Mouse (Mus musculus) frontal cortex, postnatal 25 days (tissue): ENCODE measurements at regions not wholly inside any gene's neighbourhood (a gene's known extent, or its start where the extent isn't known, plus 50 kb on each side); places are given as distances from the start of the nearest gene placed in this dataset.

Source experiments
- DNase-seq, 2 experiments: peaks; one replicate each; pipeline ENCODE4 v3.0.0; 2022; ENCODE audit warnings: low spot score in 2 of 2

DNA sequence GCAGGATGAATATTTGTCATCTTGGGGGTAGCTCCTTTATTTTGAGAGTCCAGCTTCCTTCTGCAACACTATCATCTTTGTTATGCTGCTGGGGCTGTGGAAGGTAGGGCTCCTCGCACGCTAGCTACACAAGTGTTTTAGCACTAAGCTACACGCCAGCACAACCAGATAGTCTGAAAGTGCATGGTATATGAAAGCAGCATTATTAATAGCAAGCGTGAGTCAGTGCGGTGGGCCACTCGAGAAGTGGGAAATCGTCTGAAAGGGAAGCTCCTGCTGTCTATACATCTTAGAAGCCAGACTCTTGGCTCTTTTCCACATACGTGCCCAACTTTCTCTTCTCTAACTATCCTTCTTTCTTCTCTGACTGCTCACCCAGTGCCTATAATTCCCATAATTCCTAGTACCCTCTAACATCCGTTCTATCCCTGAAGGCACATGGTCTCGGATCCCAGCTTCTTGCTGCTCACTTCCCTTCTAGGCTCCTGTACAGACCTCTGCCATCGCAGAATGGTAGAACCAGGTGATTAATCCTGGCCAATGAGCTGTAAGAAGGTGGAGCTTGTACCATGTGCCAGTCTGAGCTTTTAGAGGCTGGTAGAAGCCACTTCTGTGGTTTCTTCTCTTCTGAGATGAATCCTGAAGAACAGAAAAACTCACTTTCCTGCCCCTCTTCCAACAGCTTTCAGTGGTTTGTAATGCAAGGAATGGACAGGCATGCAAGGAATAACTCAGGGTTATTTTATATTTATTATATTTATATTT, 55.5 kb downstream of the E030025P04Rik start:
- no peak for DNase-seq

DNA sequence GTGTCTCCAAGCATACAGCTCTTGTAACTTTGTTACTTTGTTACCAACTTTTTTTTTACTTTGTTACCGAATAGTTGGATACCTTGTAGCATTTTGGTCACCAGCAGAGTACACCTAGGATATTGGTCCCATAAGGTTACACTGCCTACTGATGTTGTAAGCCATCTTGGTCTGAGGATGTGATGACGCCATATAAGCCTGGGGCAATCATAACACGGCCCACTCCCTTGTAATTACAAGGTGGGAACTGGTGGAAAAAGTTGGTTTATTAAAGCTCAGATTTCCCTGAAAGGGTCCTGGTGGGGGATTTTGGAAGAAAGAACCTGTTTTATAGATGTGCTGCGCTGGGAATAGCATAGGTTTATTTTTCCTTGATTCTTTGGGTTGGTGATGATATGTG, 62.2 kb downstream of the E030025P04Rik start:
- DNase-seq = no peak

DNA sequence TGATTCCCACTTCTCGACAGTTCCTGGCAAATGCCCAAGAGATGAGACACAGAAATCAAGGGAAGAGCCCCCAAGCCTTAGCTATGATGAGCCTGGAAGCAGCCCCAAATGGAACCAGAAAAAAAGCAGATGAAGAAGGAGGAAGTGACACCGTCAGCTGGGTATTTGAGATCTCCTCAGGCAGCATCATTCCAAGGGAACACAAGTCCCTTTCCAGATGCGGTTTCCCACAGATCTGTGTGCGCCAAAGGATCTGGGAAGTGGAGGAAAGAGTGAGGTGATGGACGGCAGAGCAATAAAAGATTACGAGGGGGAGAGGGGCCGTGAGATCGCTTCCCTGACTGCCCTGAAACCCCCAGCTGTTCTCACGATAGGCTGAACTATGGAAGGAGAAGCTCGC, 62.7 kb downstream of the E030025P04Rik start:
- no peak for DNase-seq

DNA sequence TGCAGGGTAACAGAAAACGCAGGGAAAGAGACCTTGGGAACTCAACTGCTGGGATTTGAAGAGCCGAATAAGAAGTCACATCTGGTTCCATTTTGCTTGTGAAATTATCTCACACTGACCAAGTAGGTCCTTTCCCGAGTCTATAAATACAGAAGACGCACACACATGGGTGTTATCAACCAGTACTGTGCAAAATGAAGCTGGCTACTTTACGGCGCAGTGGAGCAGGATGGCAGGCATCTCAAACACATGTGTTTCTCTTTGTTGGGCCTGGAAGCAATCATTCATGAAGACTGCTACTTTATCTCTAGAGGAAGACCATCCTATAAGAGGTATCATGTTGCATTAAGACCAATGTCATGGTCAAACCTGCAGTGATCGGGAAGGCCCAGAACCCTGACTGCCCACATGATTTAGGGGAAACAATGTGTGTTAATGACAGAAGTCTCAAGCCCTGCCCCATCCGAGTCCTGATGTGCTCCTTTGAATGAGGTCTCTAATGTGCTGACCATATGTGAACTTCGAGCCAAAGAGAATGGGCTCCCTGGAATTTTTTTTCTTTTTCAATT, 63.2 kb downstream of the E030025P04Rik start:
- no peak for DNase-seq

DNA sequence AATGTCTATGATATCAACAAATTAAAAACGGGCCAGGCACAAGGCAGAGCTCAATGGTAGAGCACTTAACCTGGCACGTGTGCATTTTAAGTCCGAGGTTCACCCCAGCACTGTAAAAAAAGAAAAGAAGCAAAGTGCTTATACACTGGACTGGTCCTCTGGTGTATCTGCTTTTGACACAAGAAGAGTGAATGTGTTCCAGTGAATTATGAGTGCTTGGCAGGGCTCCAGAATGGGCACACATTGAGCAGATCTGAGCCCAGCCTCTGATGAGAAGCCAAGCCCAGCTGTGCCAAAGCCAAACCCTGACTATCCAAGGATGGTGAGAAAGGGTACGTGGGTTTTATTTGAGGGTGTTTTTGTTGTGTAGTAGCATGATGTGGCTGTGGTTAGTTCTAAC, 64.7 kb downstream of the E030025P04Rik start:
- DNase-seq = no peak

DNA sequence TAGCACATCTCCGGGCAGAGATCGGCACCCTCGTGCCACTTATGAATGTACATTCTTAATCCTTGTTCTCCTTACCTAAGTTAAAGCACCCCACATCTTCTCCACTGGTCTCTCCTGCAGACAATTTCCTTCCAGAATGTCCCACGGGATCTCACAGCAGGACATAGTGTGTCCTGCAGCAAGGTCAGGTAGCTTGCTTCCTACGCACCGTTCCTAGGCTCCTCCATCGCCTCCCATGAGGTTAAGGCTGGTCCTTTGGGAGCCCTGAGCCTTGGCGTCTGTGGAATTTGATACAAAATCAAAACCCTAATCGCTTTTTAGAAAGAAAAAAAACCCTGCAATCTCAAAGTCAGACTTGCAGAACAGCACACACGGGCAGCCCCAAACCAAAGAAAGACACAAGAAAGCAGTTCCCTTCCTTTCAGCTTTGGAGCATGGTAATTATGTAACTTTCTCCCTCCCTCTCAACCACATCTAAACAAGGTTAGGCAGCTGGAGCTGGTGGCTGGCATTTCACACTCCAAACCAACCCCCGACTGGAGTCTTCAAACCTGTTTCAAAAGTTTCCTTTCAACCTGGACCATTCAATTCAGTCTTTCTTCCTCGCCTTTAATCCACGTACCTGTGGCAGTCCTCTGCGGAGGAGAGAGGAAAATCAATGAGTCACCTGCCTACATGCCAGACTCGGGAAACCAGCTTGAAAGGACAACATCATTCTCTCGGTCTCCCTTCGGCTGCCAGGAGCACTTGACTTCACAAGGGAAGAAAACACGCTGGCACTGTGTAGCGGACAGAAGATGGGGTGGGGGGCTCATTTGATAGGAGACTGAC, 67.4 kb downstream of the E030025P04Rik start:
- no peak for DNase-seq

DNA sequence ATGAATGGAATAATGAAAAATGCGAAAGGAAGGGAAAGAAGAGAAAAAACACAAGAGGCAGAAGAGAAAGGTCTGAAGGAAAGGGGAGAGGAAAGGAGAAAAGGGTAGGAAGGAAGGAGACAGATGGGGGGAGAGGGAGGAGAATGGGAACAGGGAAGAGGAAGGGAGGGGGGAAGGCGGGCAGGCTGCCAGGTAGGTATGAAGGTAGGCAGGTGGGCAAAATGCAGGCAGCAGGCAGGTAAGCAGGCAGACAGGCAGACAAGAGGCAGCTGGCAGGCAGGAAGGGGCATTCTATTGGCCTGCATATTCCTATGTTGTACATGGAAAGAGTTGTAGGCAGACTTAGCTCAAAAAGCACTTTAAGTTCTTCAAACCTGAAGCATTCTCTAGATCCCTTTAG, 72.8 kb downstream of the E030025P04Rik start:
- DNase-seq = no peak

DNA sequence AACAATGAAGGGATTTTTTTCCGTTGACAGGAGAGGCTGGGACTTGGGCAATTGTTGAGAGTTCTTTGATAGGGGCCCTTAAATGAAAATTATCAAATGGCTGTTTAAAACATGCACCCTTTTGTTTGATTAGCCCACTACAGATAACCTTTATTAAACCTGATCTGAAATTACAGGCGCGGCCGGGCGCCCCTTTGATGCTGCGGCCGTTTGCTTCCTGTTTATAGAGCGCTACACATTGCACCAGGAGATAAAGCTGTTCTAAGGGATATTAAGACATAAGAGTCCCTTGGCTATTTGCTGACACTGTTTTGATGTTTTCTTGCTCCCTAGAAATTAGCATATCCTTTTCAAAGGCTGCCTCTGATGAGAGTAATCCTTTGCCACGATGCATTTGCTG, 73.8 kb downstream of the E030025P04Rik start:
- no peak for DNase-seq

DNA sequence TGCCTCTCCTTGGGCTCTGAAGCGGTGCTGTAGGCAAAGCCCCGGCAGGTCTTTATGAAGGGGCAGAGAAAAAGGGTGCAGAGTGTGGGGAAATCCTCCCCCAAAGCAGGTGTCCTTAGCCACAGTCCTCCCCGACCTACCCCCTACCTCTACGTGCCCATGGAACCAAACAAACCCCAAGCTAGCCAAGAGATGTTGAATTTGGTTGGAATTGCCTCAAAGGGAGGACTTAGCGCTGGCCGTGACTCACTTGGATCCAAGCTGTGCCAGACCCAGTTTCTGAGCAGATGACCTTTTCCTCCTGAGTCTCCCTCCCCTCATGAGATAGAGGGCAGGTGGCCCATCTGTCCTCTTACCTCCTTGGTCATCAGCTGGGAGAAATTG, 74.9 kb downstream of the E030025P04Rik start:
- DNase-seq = no peak

DNA sequence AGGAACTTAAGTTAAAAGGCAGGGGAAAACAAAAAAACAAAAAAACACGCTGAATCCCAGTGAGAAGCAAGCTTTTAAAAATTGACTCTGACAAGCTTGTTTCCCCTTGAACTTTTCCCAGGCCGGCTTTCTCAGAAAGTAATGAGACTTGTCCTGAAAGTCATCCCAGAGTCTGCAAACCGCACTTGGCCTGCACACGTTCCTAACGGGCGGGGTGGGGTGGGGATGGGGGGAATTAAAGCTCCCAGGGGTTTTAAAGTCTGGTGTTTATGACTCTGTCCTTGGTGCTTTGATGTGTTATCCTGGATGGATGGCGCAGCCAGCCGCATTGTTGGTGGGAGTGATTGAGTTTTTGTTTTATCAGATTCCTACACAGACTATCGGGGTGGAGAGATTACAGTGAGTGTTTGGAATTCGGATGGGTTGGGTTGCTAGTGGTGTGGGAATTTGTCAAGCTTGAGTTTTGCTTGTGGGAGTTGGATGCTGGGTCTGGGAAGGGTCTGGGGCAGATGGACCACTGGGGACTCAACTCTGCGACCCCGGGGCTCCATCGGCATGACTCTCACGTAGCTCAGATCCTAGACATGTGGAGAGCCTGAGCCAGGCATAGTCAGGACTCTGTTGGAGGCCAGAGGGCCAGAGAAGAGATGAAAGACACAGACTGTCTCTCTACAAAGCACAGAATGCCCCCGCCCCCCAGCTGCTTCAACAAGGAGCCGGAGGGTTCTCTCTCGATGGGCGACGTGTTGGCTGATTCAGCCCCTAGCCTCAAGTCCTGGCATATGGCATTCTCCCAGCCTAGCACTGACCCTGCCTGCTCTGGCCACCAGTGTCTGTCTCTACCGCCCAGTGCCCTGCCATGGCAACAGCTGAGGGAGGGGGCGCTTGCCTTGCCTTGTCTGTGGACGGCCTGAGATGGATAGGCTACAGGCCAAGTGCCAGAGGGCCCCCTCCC, 75.5 kb downstream of the E030025P04Rik start:
- no peak for DNase-seq

DNA sequence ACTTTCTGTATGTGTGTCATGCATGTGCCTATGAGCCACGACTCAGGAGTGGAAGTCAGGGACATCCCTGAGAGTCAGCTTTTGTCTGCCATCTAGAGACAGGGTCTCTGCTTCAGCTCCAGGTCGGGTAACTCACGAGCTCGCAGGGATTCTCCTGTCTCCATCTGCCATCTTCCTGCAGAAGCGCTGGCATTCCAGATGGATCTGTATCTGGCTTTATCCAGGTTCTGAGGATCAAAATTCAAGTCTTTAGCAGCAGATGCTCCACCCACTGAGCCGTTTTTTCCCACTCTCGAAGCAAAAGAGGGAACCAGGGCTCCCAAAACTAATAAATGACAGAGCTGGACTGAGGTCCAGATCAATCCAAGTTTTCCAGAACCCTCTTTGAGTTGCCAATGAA, 76.4 kb downstream of the E030025P04Rik start:
- DNase-seq = no peak

DNA sequence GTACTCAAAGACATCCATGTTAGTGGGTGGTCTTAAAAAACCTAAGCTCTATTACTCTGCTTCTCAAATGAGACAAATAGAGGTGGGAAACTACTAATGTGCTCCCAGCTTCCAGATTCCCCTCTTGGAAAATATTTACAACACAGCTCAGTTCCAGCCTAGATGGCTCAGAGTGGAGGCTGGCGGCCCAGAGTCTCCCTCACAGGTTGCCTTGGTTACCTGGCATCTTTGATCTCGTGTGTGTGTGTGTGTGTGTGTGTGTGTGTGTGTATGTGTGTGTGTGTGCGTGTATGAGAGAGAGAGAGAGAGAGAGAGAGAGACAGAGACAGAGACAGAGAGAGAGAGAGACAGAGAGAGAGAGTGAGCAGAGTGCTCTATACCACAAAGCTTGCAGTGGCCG, 82.2 kb downstream of the E030025P04Rik start:
- no peak for DNase-seq

DNA sequence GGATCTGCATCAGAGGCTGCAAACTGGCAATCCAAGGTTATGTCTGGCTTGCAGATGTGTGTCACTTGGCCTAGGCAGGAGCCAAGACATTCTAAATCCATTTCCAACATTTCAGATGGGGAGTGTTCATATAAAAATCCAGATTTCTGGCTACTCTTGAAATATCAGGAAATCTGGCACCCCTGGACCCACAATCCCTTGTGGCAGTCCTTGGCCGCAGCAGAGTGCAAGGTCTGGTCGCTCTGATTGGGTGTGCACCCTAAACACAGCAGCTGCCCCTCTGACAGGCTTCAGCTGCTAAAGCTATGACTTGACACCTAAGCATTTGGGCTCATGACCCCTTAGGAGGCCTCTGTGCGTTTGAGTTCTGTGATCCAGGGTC, 83.7 kb downstream of the E030025P04Rik start:
- DNase-seq = no peak

DNA sequence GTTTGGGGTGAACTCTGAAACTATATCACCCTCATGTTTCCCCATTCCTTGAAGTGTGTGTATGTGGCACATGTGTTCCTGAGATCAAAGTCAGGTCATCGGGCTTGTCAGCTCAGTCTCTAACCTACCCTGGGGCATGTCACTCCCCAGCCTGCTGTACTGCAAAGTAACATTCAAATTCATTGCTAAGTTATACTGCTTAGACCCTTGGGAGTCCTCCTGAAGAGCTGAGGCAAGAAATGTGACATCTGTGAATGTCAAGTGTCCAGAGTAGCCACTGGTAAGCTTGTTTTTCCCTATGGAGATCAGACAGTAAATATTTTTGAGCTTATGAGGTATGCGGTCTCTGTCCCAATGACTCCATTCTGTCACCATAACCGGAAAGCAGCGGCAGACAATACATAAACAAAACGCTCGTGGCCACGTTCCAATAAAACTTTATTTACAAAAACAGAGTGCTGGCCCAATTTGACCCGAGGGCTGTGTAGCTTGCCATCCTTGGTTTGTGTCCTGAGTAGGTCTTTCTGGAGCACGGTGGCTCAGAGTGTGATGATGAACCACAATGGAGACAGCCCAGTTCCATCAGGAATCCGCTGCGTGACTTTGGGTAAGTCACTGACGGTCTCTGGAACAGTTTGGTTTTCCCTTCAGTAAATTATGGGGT, 84.2 kb downstream of the E030025P04Rik start:
- DNase-seq = no peak

DNA sequence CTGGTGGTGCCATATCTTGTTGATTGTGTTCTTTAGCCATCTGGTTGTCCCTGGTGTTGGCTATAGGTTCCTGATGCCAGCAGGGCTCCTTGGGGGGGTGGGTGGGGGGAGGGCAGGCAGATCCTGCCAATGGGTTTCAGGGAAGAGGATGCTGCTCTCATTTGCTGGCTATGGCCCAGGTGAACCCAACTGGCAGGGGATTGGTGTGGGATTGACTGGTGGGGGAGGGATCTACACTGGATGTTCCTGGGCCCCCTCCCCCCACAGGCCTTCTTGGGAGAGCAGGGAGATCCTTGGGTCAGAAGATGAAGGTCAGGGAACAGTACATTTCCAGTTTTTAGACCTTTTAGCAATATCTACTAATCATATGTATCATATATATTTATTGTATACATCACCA, 86.1 kb downstream of the E030025P04Rik start:
- DNase-seq = no peak

DNA sequence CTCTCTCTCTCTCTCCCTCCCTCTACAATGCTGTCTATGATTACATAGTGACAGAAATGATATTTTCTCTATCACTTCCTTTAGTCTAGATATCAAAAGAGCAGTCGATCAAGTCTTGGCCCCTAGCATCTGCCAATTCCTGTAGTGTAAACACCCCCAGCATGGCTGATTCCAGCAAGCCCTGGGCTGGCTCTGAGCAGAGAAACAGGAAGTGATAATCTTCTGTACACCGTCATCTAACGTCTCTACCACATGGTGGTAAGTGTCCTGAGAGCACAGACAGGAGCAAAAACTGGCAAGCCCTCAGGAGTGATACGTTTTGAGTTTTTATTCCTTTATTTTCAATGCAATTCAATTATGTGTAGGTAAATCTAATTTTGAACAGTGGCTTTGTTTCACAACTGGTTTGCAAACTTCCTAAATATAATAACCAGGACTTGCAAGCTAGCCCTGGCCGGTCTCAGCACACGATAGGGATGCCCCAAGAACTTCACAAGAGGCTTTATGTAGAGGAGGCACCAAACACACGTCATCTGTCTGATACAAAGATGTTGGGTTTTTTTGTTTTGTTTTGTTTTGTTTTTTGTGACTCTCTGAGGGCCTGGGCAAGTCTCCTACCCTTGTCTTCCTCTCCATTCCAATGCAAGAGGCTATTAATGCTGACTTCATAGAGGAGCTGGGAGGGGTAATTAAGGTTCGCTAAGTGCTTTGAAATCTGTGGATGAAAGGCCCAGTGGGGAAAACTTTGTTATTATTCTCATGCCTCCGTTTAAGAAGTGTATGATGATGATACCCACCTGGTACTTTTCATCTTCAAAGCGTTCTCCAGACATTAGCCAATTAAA, 95.7 kb downstream of the E030025P04Rik start:
- no peak for DNase-seq

DNA sequence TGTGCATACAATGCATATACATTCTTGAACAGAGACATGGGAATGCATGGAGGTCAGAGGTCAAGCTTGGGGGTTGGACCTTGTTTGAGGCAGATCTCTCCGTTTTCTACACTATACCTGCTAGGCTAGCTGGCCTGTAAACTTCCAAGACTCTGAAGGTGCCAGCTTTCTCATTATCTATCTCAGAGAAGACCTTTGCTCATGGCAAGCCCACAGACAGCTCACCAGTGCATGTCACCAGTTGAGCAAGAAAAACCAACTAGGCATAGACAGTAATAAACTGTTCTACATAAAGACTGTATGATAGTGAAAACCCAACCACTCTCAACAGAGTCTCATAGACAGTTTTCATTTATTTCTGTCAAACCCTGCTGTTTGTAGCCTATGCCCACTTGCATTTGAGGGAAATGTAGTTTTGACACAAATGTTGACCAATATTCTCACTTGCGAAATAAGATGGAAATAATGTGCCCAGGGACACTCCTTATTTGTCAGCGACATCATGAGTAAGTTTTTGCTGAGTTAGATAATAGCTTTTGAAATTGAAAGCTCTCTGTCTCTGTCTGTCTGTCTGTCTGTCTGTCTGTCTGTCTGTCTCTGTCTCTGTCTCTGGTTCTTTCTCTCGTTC, 96.6 kb downstream of the E030025P04Rik start:
- DNase-seq = no peak

DNA sequence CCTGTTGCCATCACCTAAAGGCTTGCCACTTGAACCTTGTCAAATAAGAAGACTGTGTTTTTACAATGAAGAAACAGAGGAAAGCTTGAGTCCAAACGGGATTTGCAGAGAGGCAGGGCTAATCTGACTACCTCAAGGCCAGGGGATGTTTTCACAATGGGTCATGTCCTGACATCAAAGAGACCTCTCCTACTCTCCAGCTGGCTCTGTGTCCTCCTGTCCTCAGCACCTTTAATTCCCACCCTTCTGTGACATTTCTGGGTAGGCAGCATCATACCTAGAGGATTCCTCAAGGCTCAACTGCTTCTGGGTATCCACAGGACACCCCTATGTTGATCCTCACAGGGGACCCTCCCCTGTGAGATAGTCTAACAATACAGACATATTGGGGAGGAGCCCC, 97.7 kb downstream of the E030025P04Rik start:
- no peak for DNase-seq

DNA sequence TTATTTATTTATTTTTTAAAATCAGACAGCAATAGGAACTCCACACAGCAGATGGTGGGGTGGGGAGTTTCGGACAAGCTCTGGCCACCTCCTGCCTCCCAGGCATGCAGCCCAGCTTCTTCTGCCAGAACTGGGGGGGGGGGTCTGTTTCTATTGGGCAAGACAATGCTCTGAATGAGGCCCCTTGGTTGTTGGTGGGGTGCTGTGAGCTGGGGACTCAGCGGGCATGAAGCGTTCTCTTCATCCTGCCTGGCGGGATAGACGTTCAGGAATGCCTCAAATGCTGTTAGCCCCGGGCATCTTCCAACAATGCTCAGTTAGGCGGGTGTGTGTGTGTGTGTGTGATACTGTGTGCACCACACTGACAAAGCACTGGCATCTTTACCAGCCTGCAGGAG, 103.7 kb downstream of the E030025P04Rik start:
- no peak for DNase-seq
